Mouse (Mus musculus): Measurements from ENCODE around the gene Amz1. TPM values are rescaled to one million over a fixed set of nuclear protein-coding genes. Genes with fewer than 3 reads are reported as not detected.

The Amz1 gene
- polyA plus RNA-seq, 1 experiment, result 9.3 TPM

- Histone ChIP-seq H3K27ac (ENCODE audit: insufficient read depth, low read length) (no peak overlapping the region), H3K4me3 (ENCODE audit: insufficient read depth, low read length) (no peak overlapping the region), H3K4me1 (ENCODE audit: control insufficient read depth, insufficient read depth, low read length) (peaks cover under 1% of the 10 kb centered on the region)
- TF ChIP-seq CTCF (IDR thresholded peaks at IDR 0.05; ENCODE audit: extremely low read depth, insufficient read depth, low read length) (no peak), POLR2A (IDR thresholded peaks at IDR 0.05; ENCODE audit: extremely low read depth, insufficient read depth, low read length) (no peak)
Measured at GRCm38 (mm10) chr5:140711040-140711439, 12.9 kb upstream of the Amz1 start.

- Histone ChIP-seq H3K4me3 (ENCODE audit: insufficient read depth, low read length) (no peak overlapping the region), H3K4me1 (ENCODE audit: control insufficient read depth, insufficient read depth, low read length) (peaks cover 4% of the 10 kb centered on the region), H3K27ac (ENCODE audit: insufficient read depth, low read length) (no peak overlapping the region)
- TF ChIP-seq CTCF (IDR thresholded peaks at IDR 0.05; ENCODE audit: extremely low read depth, insufficient read depth, low read length), result no peak
- no peak for TF ChIP-seq POLR2A (IDR thresholded peaks at IDR 0.05; ENCODE audit: extremely low read depth, insufficient read depth, low read length)
Measured at GRCm38 (mm10) chr5:140720773-140721172, 3.2 kb upstream of the Amz1 start.

GRCm38 (mm10) chr5:140722121-140722520 lies 1.8 kb upstream of the Amz1 start:
- Histone ChIP-seq H3K27ac (ENCODE audit: insufficient read depth, low read length) (no peak overlapping the region), H3K4me1 (ENCODE audit: control insufficient read depth, insufficient read depth, low read length) (peaks cover 4% of the 10 kb centered on the region), H3K4me3 (ENCODE audit: insufficient read depth, low read length) (no peak overlapping the region)
- TF ChIP-seq CTCF (IDR thresholded peaks at IDR 0.05; ENCODE audit: extremely low read depth, insufficient read depth, low read length), result no peak
- no peak for TF ChIP-seq POLR2A (IDR thresholded peaks at IDR 0.05; ENCODE audit: extremely low read depth, insufficient read depth, low read length)

GRCm38 (mm10) chr5:140726062-140726839 lies 2.3 kb downstream of the Amz1 start:
- no peak overlapping the region for H3K4me3 ChIP-seq (ENCODE audit: insufficient read depth, low read length)
- peaks cover 4% of the 10 kb centered on the region for H3K4me1 ChIP-seq (ENCODE audit: control insufficient read depth, insufficient read depth, low read length)
- H3K27ac ChIP-seq (ENCODE audit: insufficient read depth, low read length), result no peak overlapping the region
- no peak for TF ChIP-seq POLR2A (IDR thresholded peaks at IDR 0.05; ENCODE audit: extremely low read depth, insufficient read depth, low read length)
- no peak for TF ChIP-seq CTCF (IDR thresholded peaks at IDR 0.05; ENCODE audit: extremely low read depth, insufficient read depth, low read length)

- TF ChIP-seq CTCF (IDR thresholded peaks at IDR 0.05; ENCODE audit: extremely low read depth, insufficient read depth, low read length), result no peak
- no peak for TF ChIP-seq POLR2A (IDR thresholded peaks at IDR 0.05; ENCODE audit: extremely low read depth, insufficient read depth, low read length)
- no peak overlapping the region for H3K27ac ChIP-seq (ENCODE audit: insufficient read depth, low read length)
- no peak overlapping the region for H3K4me3 ChIP-seq (ENCODE audit: insufficient read depth, low read length)
- H3K4me1 ChIP-seq (ENCODE audit: control insufficient read depth, insufficient read depth, low read length), result peaks cover 4% of the 10 kb centered on the region
Measured at GRCm38 (mm10) chr5:140726946-140727740, 3.2 kb downstream of the Amz1 start.

- H3K4me3 ChIP-seq (ENCODE audit: insufficient read depth, low read length), result no peak overlapping the region
- no peak for TF ChIP-seq CTCF (IDR thresholded peaks at IDR 0.05; ENCODE audit: extremely low read depth, insufficient read depth, low read length)
- no peak for TF ChIP-seq POLR2A (IDR thresholded peaks at IDR 0.05; ENCODE audit: extremely low read depth, insufficient read depth, low read length)
- no peaks in the 10 kb centered on the region for H3K4me1 ChIP-seq (ENCODE audit: control insufficient read depth, insufficient read depth, low read length)
- H3K27ac ChIP-seq (ENCODE audit: insufficient read depth, low read length), result no peak overlapping the region
Measured at GRCm38 (mm10) chr5:140731040-140731797, 7.3 kb downstream of the Amz1 start.

- H3K4me1 ChIP-seq (ENCODE audit: control insufficient read depth, insufficient read depth, low read length), result no peaks in the 10 kb centered on the region
- H3K4me3 ChIP-seq (ENCODE audit: insufficient read depth, low read length), result no peak overlapping the region
- no peak overlapping the region for H3K27ac ChIP-seq (ENCODE audit: insufficient read depth, low read length)
- no peak for TF ChIP-seq POLR2A (IDR thresholded peaks at IDR 0.05; ENCODE audit: extremely low read depth, insufficient read depth, low read length)
- TF ChIP-seq CTCF (IDR thresholded peaks at IDR 0.05; ENCODE audit: extremely low read depth, insufficient read depth, low read length), result peak; percentile 20; the same call in 1 of the 2 replicates
Measured at GRCm38 (mm10) chr5:140732195-140732594, 8.3 kb downstream of the Amz1 start.

- no peak overlapping the region for H3K27ac ChIP-seq (ENCODE audit: insufficient read depth, low read length)
- no peak overlapping the region for H3K4me3 ChIP-seq (ENCODE audit: insufficient read depth, low read length)
- TF ChIP-seq CTCF (IDR thresholded peaks at IDR 0.05; ENCODE audit: extremely low read depth, insufficient read depth, low read length) (no peak), POLR2A (IDR thresholded peaks at IDR 0.05; ENCODE audit: extremely low read depth, insufficient read depth, low read length) (no peak)
- H3K4me1 ChIP-seq (ENCODE audit: control insufficient read depth, insufficient read depth, low read length), result no peaks in the 10 kb centered on the region
Measured at GRCm38 (mm10) chr5:140733336-140733735, 9.4 kb downstream of the Amz1 start.

- TF ChIP-seq POLR2A (IDR thresholded peaks at IDR 0.05; ENCODE audit: extremely low read depth, insufficient read depth, low read length), result no peak
- no peak for TF ChIP-seq CTCF (IDR thresholded peaks at IDR 0.05; ENCODE audit: extremely low read depth, insufficient read depth, low read length)
- H3K4me3 ChIP-seq (ENCODE audit: insufficient read depth, low read length), result peak overlapping the region; percentile 10
Measured at GRCm38 (mm10) chr5:140735297-140735696, 11.4 kb downstream of the Amz1 start.

More at GRCm38 (mm10) chr5:140735297-140735696, 11.4 kb downstream of the Amz1 start:
- Histone ChIP-seq H3K4me1 (ENCODE audit: control insufficient read depth, insufficient read depth, low read length) (peaks cover 4% of the 10 kb centered on the region), H3K27ac (ENCODE audit: insufficient read depth, low read length) (no peak overlapping the region)

Data from cortical plate, adult 2 months (tissue).